Mouse (Mus musculus): ENCODE measurements around the gene Efnb1.

The Efnb1 gene

GRCm38 (mm10) chrX:99150712-99151111 is 14.8 kb downstream of the Efnb1 start:
- ChIA-PET CTCF (interaction anchor here in 1 of 4 experiments (0.7 kb wide), 1 partner anchor 507 kb away, joined by 3 read pairs; no protein-coding TSS in a partner anchor), POLR2A (interaction anchor here in 3 of 4 experiments (0.7 to 2.6 kb wide), 4 partner anchors 14 to 33 kb away, joined by 3 to 12 read pairs (median 4); partner anchors contain the start of gene Efnb1 (in 3 of the 3))

GRCm38 (mm10) chrX:99151434-99151833 is 15.5 kb downstream of the Efnb1 start:
- CTCF ChIA-PET: no interaction called here

GRCm38 (mm10) chrX:99152141-99152540 is 16.2 kb downstream of the Efnb1 start:
- CTCF ChIA-PET: interaction anchor here in 1 of 4 experiments (1.4 kb wide), 1 partner anchor 370 kb away, joined by 4 read pairs; no protein-coding TSS in a partner anchor
- POLR2A ChIA-PET: interaction anchor here in 3 of 4 experiments (0.6 to 2.6 kb wide), 7 partner anchors 15 to 1546 kb away, joined by 3 to 12 read pairs (median 4); partner anchors contain the start of gene Efnb1 (in 2 of the 3)

More at GRCm38 (mm10) chrX:99151434-99151833, 15.5 kb downstream of the Efnb1 start:
- POLR2A ChIA-PET: interaction anchor here in 2 of 4 experiments (0.8 to 2.6 kb wide), 5 partner anchors 15 to 406 kb away, joined by 3 to 12 read pairs (median 4); partner anchors contain the start of gene Efnb1 (in 2 of the 2)

- CTCF ChIA-PET: interaction anchor here in 2 of 4 experiments (0.6 to 1.4 kb wide), 2 partner anchors 277 to 370 kb away, joined by 3 to 4 read pairs; no protein-coding TSS in a partner anchor
- POLR2A ChIA-PET: interaction anchor here (0.6 to 2.6 kb wide), 12 partner anchors 11 to 1546 kb away, joined by 3 to 12 read pairs (median 4); partner anchors contain the start of gene Efnb1 (in 2 of the 4)
Measured at GRCm38 (mm10) chrX:99152566-99153265, 16.8 kb downstream of the Efnb1 start.

- ChIA-PET POLR2A (interaction anchor here in 3 of 4 experiments (0.6 to 1.9 kb wide), 7 partner anchors 11 to 436 kb away, joined by 3 to 11 read pairs (median 3); partner anchors contain the start of gene Efnb1 (in 1 of the 3)), CTCF (interaction anchor here in 2 of 4 experiments (0.6 to 1.4 kb wide), 2 partner anchors 277 to 369 kb away, joined by 3 to 4 read pairs; no protein-coding TSS in a partner anchor)
Measured at GRCm38 (mm10) chrX:99153266-99153646, 17.3 kb downstream of the Efnb1 start.

- ChIA-PET CTCF (no interaction called here), POLR2A (no interaction called here)
Measured at GRCm38 (mm10) chrX:99154358-99154757, 18.4 kb downstream of the Efnb1 start.

- POLR2A ChIA-PET: interaction anchor here in 2 of 4 experiments (0.6 kb wide), 2 partner anchors 229 to 312 kb away, joined by 3 to 8 read pairs; partner anchors contain the start of gene Pja1 (in 1 of the 2)
- CTCF ChIA-PET: interaction anchor here in 1 of 4 experiments (0.5 kb wide), 1 partner anchor 8 kb away, joined by 3 read pairs; no protein-coding TSS in a partner anchor
Measured at GRCm38 (mm10) chrX:99159020-99159419, 23.1 kb downstream of the Efnb1 start.

- CTCF ChIA-PET: no interaction called here
- POLR2A ChIA-PET: interaction anchor here in 2 of 4 experiments (1.4 to 1.5 kb wide), 2 partner anchors 11 to 29 kb away, joined by 3 to 4 read pairs; no protein-coding TSS in a partner anchor
Measured at GRCm38 (mm10) chrX:99164111-99164510, 28.2 kb downstream of the Efnb1 start.

GRCm38 (mm10) chrX:99164855-99165368 is 29.0 kb downstream of the Efnb1 start:
- ChIA-PET POLR2A (no interaction called here), CTCF (no interaction called here)

GRCm38 (mm10) chrX:99167014-99167413 is 31.1 kb downstream of the Efnb1 start:
- POLR2A ChIA-PET: interaction anchor here in 1 of 4 experiments (0.5 kb wide), 1 partner anchor 282 kb away, joined by 3 read pairs; no protein-coding TSS in a partner anchor
- CTCF ChIA-PET: interaction anchor here in 1 of 4 experiments (0.6 kb wide), 1 partner anchor 8 kb away, joined by 3 read pairs; no protein-coding TSS in a partner anchor

GRCm38 (mm10) chrX:99167550-99167949 is 31.6 kb downstream of the Efnb1 start:
- ChIA-PET POLR2A (interaction anchor here in 3 of 4 experiments (0.5 to 0.7 kb wide), 3 partner anchors 16 to 281 kb away, joined by 3 to 5 read pairs (median 3); no protein-coding TSS in a partner anchor), CTCF (interaction anchor here in 1 of 4 experiments (0.6 to 0.7 kb wide), 2 partner anchors 9 to 389 kb away, joined by 3 read pairs; no protein-coding TSS in a partner anchor)

- ChIA-PET POLR2A (no interaction called here), CTCF (no interaction called here)
Measured at GRCm38 (mm10) chrX:99172301-99172700, 36.4 kb downstream of the Efnb1 start.

GRCm38 (mm10) chrX:99185081-99185596 is 49.2 kb downstream of the Efnb1 start:
- POLR2A ChIA-PET: no interaction called here
- CTCF ChIA-PET: interaction anchor here in 1 of 4 experiments (0.6 kb wide), 1 partner anchor 9 kb away, joined by 3 read pairs; no protein-coding TSS in a partner anchor

- POLR2A ChIA-PET: no interaction called here
- CTCF ChIA-PET: interaction anchor here in 1 of 4 experiments (0.6 kb wide), 1 partner anchor 401 kb away, joined by 4 read pairs; no protein-coding TSS in a partner anchor
Measured at GRCm38 (mm10) chrX:99186497-99187435, 50.8 kb downstream of the Efnb1 start.

GRCm38 (mm10) chrX:99191441-99192087 is 55.6 kb downstream of the Efnb1 start:
- CTCF ChIA-PET: no interaction called here
- POLR2A ChIA-PET: interaction anchor here in 2 of 4 experiments (0.6 to 0.7 kb wide), 2 partner anchors 188 to 383 kb away, joined by 3 to 7 read pairs; no protein-coding TSS in a partner anchor

- ChIA-PET POLR2A (no interaction called here), CTCF (interaction anchor here in 1 of 4 experiments (0.6 kb wide), 1 partner anchor 361 kb away, joined by 7 read pairs; no protein-coding TSS in a partner anchor)
Measured at GRCm38 (mm10) chrX:99196910-99197309, 61.0 kb downstream of the Efnb1 start.

GRCm38 (mm10) chrX:99198532-99198931 is 62.6 kb downstream of the Efnb1 start:
- ChIA-PET POLR2A (interaction anchor here in 2 of 4 experiments (0.6 to 1.0 kb wide), 2 partner anchors 63 to 323 kb away, joined by 3 to 4 read pairs; no protein-coding TSS in a partner anchor), CTCF (no interaction called here)
